Mouse (Mus musculus): Measurements from ENCODE around the gene Mesp1.

- TF ChIP-seq CTCF (IDR thresholded peaks at IDR 0.05; ENCODE audit: borderline replicate concordance, control insufficient read depth, extremely low read depth, insufficient read depth, low read length, poor library complexity) = no peak
- TF ChIP-seq POLR2A (IDR thresholded peaks at IDR 0.05; ENCODE audit: control insufficient read depth, extremely low read depth, insufficient read depth, low read length, poor library complexity) = no peak
Observed at GRCm38 (mm10) chr7:79798606-79799005, 5.0 kb upstream of the Mesp1 start.

Measured in thymus, adult 2 months (tissue).